Mouse (Mus musculus): ENCODE data around the gene Fahd2a.

- no peak for TF ChIP-seq MAFK (IDR thresholded peaks at IDR 0.05; ENCODE audit: insufficient read depth, low read depth, low read length)
- no peak for TF ChIP-seq ZC3H11A (IDR thresholded peaks at IDR 0.05; ENCODE audit: borderline replicate concordance, low read depth, low read length)
Measured at GRCm38 (mm10) chr2:127390352-127390751, 54.0 kb downstream of the Fahd2a start.

Data from ES-E14 (cell line).